Comparison of ENCODE assay signal across 8 mouse cellular contexts in genomic region chr7:45704730-45705442, GRCm38 (mm10). TPM values are rescaled to one million over a fixed set of nuclear protein-coding genes. Genes with fewer than 3 reads are reported as not detected.
DNase-seq lines count a peak whose midpoint lies in the region; ATAC-seq and TF ChIP-seq lines count a peak whose summit lies in the region.

Gene Dbp, plus strand, starts transcription at chr7:45705088.

- TF ChIP-seq CTCF in CH12.LX (conservative IDR thresholded peaks at IDR 0.05 in 1 of 2, IDR thresholded peaks at IDR 0.05 in 1 of 2; ENCODE audit: low read depth in 2 of 2, low read length in 2 of 2) = no peak
- TF ChIP-seq CTCF in heart, postnatal 0 days (IDR thresholded peaks at IDR 0.05; ENCODE audit: low read depth) = no peak
- no peak for TF ChIP-seq CTCF in liver, postnatal 0 days (IDR thresholded peaks at IDR 0.05; ENCODE audit: low read depth)

- H3K27me3 ChIP-seq in CH12.LX (replicated peaks) = no peaks in the 10 kb centered on the region
- peaks cover 15% of the 10 kb centered on the region for H3K27me3 ChIP-seq in forebrain, embryonic 12.5 days
- peaks cover 7% of the 10 kb centered on the region for H3K27me3 ChIP-seq in heart, postnatal 0 days (ENCODE audit: control insufficient read depth, insufficient read depth, low read length)
- H3K27me3 ChIP-seq in liver, postnatal 0 days (ENCODE audit: insufficient read depth, low read length) = peaks cover 14% of the 10 kb centered on the region
- no peaks in the 10 kb centered on the region for H3K27me3 ChIP-seq in neural tube, embryonic 14.5 days (ENCODE audit: control insufficient read depth, insufficient read depth, low read length)

- no peak for TF ChIP-seq POLR2A in CH12.LX (IDR thresholded peaks at IDR 0.05; ENCODE audit: low read depth, low read length)

- no peak for TF ChIP-seq RAD21 in CH12.LX (IDR thresholded peaks at IDR 0.05; ENCODE audit: low read depth, low read length)

- H3K4me3 ChIP-seq in CH12.LX (replicated peaks in 1 of 3; ENCODE audit: low read depth in 2 of 3, low read length in 2 of 3, poor library complexity in 1 of 3) = peak within 1 kb of the TSS; percentile 65 to 77 (median 73)
- peak within 1 kb of the TSS; percentile 61 for H3K4me3 ChIP-seq in forebrain, embryonic 12.5 days (replicated peaks)
- peak within 1 kb of the TSS; percentile 77 for H3K4me3 ChIP-seq in heart, postnatal 0 days (ENCODE audit: low read depth, low read length)
- peak within 1 kb of the TSS; percentile 66 for H3K4me3 ChIP-seq in liver, postnatal 0 days (ENCODE audit: low read depth, low read length)
- peak within 1 kb of the TSS; percentile 48 for H3K4me3 ChIP-seq in neural tube, embryonic 14.5 days (ENCODE audit: low read depth, low read length)

- dilution Hi-C loops in CH12.LX (cut with MboI; ENCODE audit: extremely low pct_ligation_motif_present, extremely low pct_unique_long_range_greater_than_20kb, low sequenced_read_pairs) = no loop called here

- H3K4me2 ChIP-seq in CH12.LX (ENCODE audit: insufficient read depth, low read depth, poor library complexity, severe bottlenecking) = peak within 1 kb of the TSS; percentile 99
- H3K4me2 ChIP-seq in forebrain, embryonic 12.5 days = peak within 1 kb of the TSS; percentile 99
- peak within 1 kb of the TSS; percentile 96 for H3K4me2 ChIP-seq in heart, postnatal 0 days (ENCODE audit: low read depth, low read length)
- H3K4me2 ChIP-seq in liver, postnatal 0 days (ENCODE audit: low read depth, low read length) = peak within 1 kb of the TSS; percentile 99
- H3K4me2 ChIP-seq in neural tube, embryonic 14.5 days (ENCODE audit: low read depth, low read length) = peak within 1 kb of the TSS; percentile 93

- peaks cover 3 to 64% of the 10 kb centered on the region in 2 experiments; a peak in 3 of 4 replicates for H3K4me1 ChIP-seq in CH12.LX (ENCODE audit: control insufficient read depth in 1 of 2, insufficient read depth in 2 of 2)
- H3K4me1 ChIP-seq in forebrain, embryonic 12.5 days = peaks cover 83% of the 10 kb centered on the region
- H3K4me1 ChIP-seq in heart, postnatal 0 days (ENCODE audit: control insufficient read depth, insufficient read depth) = peaks cover 31% of the 10 kb centered on the region
- H3K4me1 ChIP-seq in liver, postnatal 0 days (ENCODE audit: insufficient read depth) = peaks cover 59% of the 10 kb centered on the region
- peaks cover 43% of the 10 kb centered on the region for H3K4me1 ChIP-seq in neural tube, embryonic 14.5 days (ENCODE audit: control insufficient read depth, insufficient read depth, low read length)

- no peaks in the 10 kb centered on the region for H3K9me3 ChIP-seq in CH12.LX (replicated peaks; ENCODE audit: low read length)
- H3K9me3 ChIP-seq in forebrain, embryonic 12.5 days = no peaks in the 10 kb centered on the region
- no peaks in the 10 kb centered on the region for H3K9me3 ChIP-seq in heart, postnatal 0 days (replicated peaks; ENCODE audit: control insufficient read depth, low read length)
- no peaks in the 10 kb centered on the region for H3K9me3 ChIP-seq in liver, postnatal 0 days (ENCODE audit: low read length)
- no peaks in the 10 kb centered on the region for H3K9me3 ChIP-seq in neural tube, embryonic 14.5 days (ENCODE audit: control insufficient read depth, low read length)

- WGBS in forebrain, embryonic 12.5 days = 1% methylated on average over 36 of the region's 36 CpGs
- WGBS in heart, postnatal 0 days = under 1% methylated on average over 33 of the region's 36 CpGs
- under 1% methylated on average over 36 of the region's 36 CpGs for WGBS in liver, postnatal 0 days (ENCODE audit: insufficient replicate concordance)
- under 1% methylated on average over 36 of the region's 36 CpGs for WGBS in neural tube, embryonic 14.5 days

- no peak for TF ChIP-seq EP300 in CH12.LX (IDR thresholded peaks at IDR 0.05; ENCODE audit: low read length)
- peak; percentile 89 for TF ChIP-seq EP300 in heart, postnatal 0 days (IDR thresholded peaks at IDR 0.05; ENCODE audit: low read depth)
- TF ChIP-seq EP300 in liver, postnatal 0 days (IDR thresholded peaks at IDR 0.05; ENCODE audit: low read depth) = no peak

- peak; percentile 86 for ATAC-seq in forebrain, embryonic 12.5 days (ENCODE audit: low FRiP score)
- peak; percentile 83 for ATAC-seq in heart, postnatal 0 days (ENCODE audit: insufficient read depth, low read depth)
- ATAC-seq in liver, postnatal 0 days = peak; percentile 72
- peak; percentile 84 for ATAC-seq in neural tube, embryonic 14.5 days (ENCODE audit: low read depth)

- peak; percentile 100 for DNase-seq in CH12.LX (ENCODE audit: extremely low read depth)
- peak; percentile 91 for DNase-seq in c-Kit-positive CD71-positive TER-119-positive erythroid progenitor cells, embryonic 14.5 days (ENCODE audit: low spot score)
- DNase-seq in heart, postnatal 0 days (ENCODE audit: low spot score) = peak; percentile 98
- peak; percentile 98 to 99 for DNase-seq in kidney, postnatal 4 days
- peak; percentile 94 for DNase-seq in liver, postnatal 0 days
- peak; percentile 97 for DNase-seq in testis, postnatal 10 days (ENCODE audit: low spot score)

- H3K79me2 ChIP-seq in CH12.LX (replicated peaks; ENCODE audit: control insufficient read depth, extremely low read depth, insufficient read depth, poor library complexity, severe bottlenecking) = no peaks in the 10 kb centered on the region

- peak within 1 kb of the TSS; percentile 74 for H3K9ac ChIP-seq in CH12.LX (ENCODE audit: insufficient read depth, low read depth)
- H3K9ac ChIP-seq in forebrain, embryonic 12.5 days = peak within 1 kb of the TSS; percentile 79
- H3K9ac ChIP-seq in heart, postnatal 0 days (replicated peaks; ENCODE audit: low read depth, low read length) = peak within 1 kb of the TSS; percentile 92
- peak within 1 kb of the TSS; percentile 50 for H3K9ac ChIP-seq in liver, postnatal 0 days (replicated peaks)
- H3K9ac ChIP-seq in neural tube, embryonic 14.5 days (replicated peaks; ENCODE audit: low read depth, low read length) = peak within 1 kb of the TSS; percentile 47

- in situ Hi-C loops in CH12.LX (cut with MboI; ENCODE audit: low pct_ligation_motif_present, low pct_unique_long_range_greater_than_20kb, low sequenced_read_pairs) = no loop called here

- peaks cover 0 to 12% of the 10 kb centered on the region in 2 experiments for H3K36me3 ChIP-seq in CH12.LX (replicated peaks in 1 of 2; ENCODE audit: control insufficient read depth in 1 of 2, insufficient read depth in 1 of 2, low read length in 1 of 2)
- 0 out of 2 replicates have a peak, but pooled peaks cover 4% of the 10 kb centered on the region for H3K36me3 ChIP-seq in forebrain, embryonic 12.5 days (replicated peaks)
- H3K36me3 ChIP-seq in heart, postnatal 0 days (replicated peaks; ENCODE audit: control insufficient read depth, insufficient read depth, low read length) = peaks cover 7% of the 10 kb centered on the region; the same call in 1 of the 2 replicates
- H3K36me3 ChIP-seq in liver, postnatal 0 days (replicated peaks; ENCODE audit: insufficient read depth, low read length) = 0 out of 2 replicates have a peak, but pooled peaks cover 2% of the 10 kb centered on the region
- no peaks in the 10 kb centered on the region for H3K36me3 ChIP-seq in neural tube, embryonic 14.5 days (ENCODE audit: control insufficient read depth, insufficient read depth, low read length)

- peak within 1 kb of the TSS; percentile 66 for H3K27ac ChIP-seq in CH12.LX (ENCODE audit: insufficient read depth, low read depth)
- H3K27ac ChIP-seq in forebrain, embryonic 12.5 days = peak within 1 kb of the TSS; percentile 87
- peak within 1 kb of the TSS; percentile 98 for H3K27ac ChIP-seq in heart, postnatal 0 days (ENCODE audit: low read depth)
- peak within 1 kb of the TSS; percentile 77 for H3K27ac ChIP-seq in liver, postnatal 0 days (ENCODE audit: low read depth)
- peak within 1 kb of the TSS; percentile 73 for H3K27ac ChIP-seq in neural tube, embryonic 14.5 days (ENCODE audit: low read depth, low read length)

TF ChIP-seq in CH12.LX, 34 proteins besides CTCF, POLR2A, EP300 and RAD21 (continues in another document):
- TF ChIP-seq SMC3 (IDR thresholded peaks at IDR 0.05; ENCODE audit: low read depth, low read length) (no peak), CHD2 (IDR thresholded peaks at IDR 0.05; ENCODE audit: low read length) (peak; percentile 82), ZMIZ1 (IDR thresholded peaks at IDR 0.05; ENCODE audit: low read depth, low read length) (no peak), UBTF (IDR thresholded peaks at IDR 0.05; ENCODE audit: low read depth, low read length) (no peak), PAX5 (IDR thresholded peaks at IDR 0.05; ENCODE audit: low read length) (no peak), TCF12 (IDR thresholded peaks at IDR 0.05; ENCODE audit: low read depth, low read length) (0 out of 2 replicates have a peak, but pooled peaks have one; percentile 15), CHD1 (IDR thresholded peaks at IDR 0.05; ENCODE audit: low read depth, low read length) (no peak), USF1 (IDR thresholded peaks at IDR 0.05; ENCODE audit: low read depth, low read length) (peak; percentile 76), JUN (IDR thresholded peaks at IDR 0.05; ENCODE audit: insufficient read depth, low read depth, low read length) (no peak), POLR2AphosphoS2 (IDR thresholded peaks at IDR 0.05; ENCODE audit: low read depth, low read length) (no peak), USF2 (conservative IDR thresholded peaks at IDR 0.05; ENCODE audit: low read depth, low read length) (peak; percentile 57), IRF4 (IDR thresholded peaks at IDR 0.05; ENCODE audit: low read depth, low read length) (no peak), BHLHE40 (IDR thresholded peaks at IDR 0.05; ENCODE audit: low read depth, low read length) (peak; percentile 90), KAT2A (IDR thresholded peaks at IDR 0.05; ENCODE audit: insufficient replicate concordance, low read length) (no peak), SIN3A (IDR thresholded peaks at IDR 0.05; ENCODE audit: low read length) (peak; percentile 78; the same call in 1 of the 2 replicates), ZKSCAN1 (IDR thresholded peaks at IDR 0.05; ENCODE audit: borderline replicate concordance, low read depth, low read length) (no peak), GABPA (IDR thresholded peaks at IDR 0.05; ENCODE audit: insufficient replicate concordance, low read depth, low read length) (no peak), ZNF384 (IDR thresholded peaks at IDR 0.05; ENCODE audit: low read depth, low read length) (peak; percentile 88), MAZ (IDR thresholded peaks at IDR 0.05; ENCODE audit: low read depth, low read length) (peak; percentile 98)

RNA-seq across cellular contexts. Expression of gene Dbp, which starts in this region (rescaled TPM):
- total RNA-seq in CH12.LX (2012; rRNA removed) (7.9 and 8.5 TPM in 2 replicates), CH12.LX (2014; rRNA removed) (11.0 and 12.4 TPM in 2 replicates)
- polyA plus RNA-seq in CH12.LX (2012; ENCODE audit: insufficient read length, low read depth) = 7.2 and 10.4 TPM in 2 replicates
- 3.8 and 3.9 TPM in 2 replicates for polyA plus RNA-seq in forebrain, embryonic 12.5 days (2016; fragmentation: Nextera tagmentation; extraction: Ambion mirVana)
- total RNA-seq in heart, postnatal 0 days (2014; rRNA removed; ENCODE audit: low replicate concordance) = 29.3 and 37.4 TPM in 2 replicates
- 21.9 and 24.9 TPM in 2 replicates for polyA plus RNA-seq in heart, postnatal 0 days (2015; fragmentation: Nextera tagmentation; extraction: Ambion mirVana)
- 3.6 and 5.2 TPM in 2 replicates for polyA plus RNA-seq in liver, postnatal 0 days (2015; fragmentation: Nextera tagmentation; extraction: Ambion mirVana)
- polyA plus RNA-seq in neural tube, embryonic 14.5 days (2014; fragmentation: Nextera tagmentation; extraction: Ambion mirVana) = 2.5 and 2.6 TPM in 2 replicates

Comparison
In these comparisons a context has a peak if more than half of its experiments do, and no peak if none do; other contexts are left out.
1. Peak in every context shown above with its lines: DNase-seq, ATAC-seq, H3K4me3 ChIP-seq and H3K27ac ChIP-seq.